Mouse (Mus musculus) ovary, adult 18-20 months (tissue): ENCODE measurements at regions not wholly inside any gene's neighbourhood (a gene's known extent, or its start where the extent isn't known, plus 50 kb on each side); places are given as distances from the start of the nearest gene placed in this dataset.
"Not testable (repeated sequence)": the region's sequence is repeated elsewhere in the genome, so short reads cannot be mapped to it uniquely, and the experiment has no call there.

ENCODE experiments used
- DNase-seq: peaks from one replicate; pipeline ENCODE4 v3.0.0; 2022; ENCODE audit warnings: low spot score, mixed read lengths

DNA sequence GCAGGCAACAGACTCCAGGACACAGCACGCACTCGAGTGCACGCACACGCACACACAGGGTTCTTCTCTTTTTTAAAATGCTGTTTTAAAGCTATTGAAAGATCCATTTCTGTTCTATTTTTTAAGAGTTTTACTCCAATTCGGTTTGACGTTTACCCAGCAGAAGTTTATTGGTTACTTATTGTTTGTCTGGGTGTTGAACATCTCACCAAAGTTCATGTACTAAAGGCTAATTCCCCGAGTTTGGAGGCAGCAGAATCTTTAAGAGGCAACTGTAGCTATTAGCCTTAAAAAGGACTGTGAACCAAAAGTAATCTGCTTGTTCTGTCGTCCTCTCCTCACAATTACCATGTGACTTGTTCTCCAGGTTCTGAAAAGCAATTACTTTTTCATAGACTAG lies 263.0 kb upstream of the Nfia start:
- no peak for DNase-seq

DNA sequence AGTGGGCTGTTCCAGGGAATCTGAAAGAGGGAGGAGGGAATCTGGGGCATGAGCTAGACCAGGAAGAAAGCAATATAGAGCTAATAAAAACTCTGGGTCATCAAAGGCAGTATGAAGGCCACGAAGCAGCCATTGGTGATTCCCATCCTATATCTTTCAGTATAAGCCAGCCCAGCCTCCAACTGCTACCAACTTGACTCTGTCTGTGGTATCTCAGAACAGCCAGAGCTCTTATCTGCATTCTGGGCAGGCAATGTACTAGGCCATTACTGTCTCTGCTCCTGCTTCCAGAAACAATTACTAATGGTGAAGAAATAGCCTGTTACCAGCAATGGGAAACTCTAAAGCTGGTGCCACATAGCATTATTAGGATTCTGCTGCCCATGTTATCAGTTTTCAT lies 266.8 kb upstream of the Nfia start:
- no peak for DNase-seq

DNA sequence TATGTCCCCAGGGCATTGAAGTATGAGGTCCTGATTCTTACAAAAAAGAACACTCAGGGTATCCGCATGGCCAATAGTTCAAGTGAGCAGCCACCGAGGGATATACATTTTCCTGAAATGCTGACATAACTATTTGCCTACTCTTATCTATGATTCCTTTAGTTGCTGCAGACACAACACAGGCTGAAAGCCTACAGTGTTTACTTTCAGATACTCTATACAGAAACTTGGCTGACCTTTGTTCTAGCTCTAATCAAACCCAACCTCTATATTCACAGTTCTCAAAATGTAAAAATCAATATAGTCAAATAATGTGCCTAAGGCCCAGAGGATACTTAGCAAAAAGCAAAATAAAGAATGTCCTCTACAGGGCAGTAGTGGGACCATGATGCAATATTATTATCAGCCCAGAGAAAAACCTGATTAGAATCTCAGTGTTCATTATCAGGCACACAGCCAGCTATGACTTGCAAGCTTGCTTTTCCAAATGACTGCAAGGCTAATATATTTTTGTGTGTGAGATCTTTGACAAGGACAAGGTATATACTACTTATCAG lies 281.2 kb upstream of the Nfia start:
- no peak for DNase-seq

DNA sequence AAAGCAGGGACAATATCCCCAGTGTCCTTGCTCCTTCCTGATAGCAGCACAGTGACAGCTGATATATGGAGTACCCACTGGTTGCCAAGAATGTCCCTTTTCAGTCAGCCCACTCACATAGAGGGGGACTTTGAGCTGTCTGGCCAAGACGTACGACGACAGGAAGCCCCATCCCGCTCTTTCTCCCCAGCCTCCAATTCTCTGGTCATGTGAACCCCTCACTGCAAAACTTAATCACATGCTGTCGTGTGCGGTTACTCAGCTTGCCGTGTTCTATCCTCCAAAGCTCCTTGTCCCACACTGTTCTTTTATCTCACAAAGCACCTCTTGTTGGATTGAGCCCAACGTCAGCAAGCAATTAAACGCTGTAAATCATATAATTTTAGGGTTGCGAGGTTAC lies 286.2 kb upstream of the Nfia start:
- no peak for DNase-seq

DNA sequence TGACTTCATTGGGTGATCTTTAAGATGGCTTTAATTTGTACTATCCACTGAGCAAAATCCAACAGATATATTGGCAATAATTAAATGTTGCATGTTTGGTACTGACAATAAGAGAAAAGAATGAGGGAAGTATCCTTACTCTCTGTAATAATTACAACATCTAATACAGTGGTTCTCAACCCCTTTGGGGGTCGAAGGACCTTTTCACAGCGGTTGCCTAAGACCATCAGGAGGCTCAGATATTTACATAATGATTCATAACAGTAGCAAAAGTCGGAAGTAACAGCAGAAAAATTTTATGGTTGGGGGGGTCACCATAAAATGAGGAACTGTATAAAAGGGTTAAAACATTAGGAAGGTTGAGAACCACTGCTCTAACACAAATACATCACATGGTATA lies 287.3 kb upstream of the Nfia start:
- no peak for DNase-seq

DNA sequence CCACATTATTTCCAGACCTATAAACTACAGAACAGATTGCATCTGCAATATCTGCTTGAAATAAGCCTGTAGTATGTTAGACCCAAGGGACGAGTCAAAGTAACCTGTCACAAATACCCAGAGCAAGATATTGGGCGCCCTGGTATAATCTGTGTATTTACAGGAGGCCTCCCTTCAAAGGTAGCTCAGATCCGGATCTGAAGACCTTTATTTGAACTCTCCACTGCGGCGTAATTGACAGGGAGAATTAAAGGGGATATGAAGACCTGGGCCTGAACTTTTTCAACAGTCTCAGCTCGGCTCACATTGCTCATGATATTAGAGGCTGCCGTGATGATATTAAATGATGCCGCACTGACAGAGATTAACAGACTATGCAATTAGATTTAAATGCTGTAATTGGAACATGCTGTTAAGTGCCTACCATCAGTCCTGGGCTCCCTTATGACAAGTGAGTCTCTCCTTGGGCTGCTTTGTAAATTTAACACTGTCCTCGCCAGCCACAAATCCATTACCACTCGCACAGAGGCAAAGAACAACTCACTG lies 289.8 kb upstream of the Nfia start:
- DNase-seq: no peak

DNA sequence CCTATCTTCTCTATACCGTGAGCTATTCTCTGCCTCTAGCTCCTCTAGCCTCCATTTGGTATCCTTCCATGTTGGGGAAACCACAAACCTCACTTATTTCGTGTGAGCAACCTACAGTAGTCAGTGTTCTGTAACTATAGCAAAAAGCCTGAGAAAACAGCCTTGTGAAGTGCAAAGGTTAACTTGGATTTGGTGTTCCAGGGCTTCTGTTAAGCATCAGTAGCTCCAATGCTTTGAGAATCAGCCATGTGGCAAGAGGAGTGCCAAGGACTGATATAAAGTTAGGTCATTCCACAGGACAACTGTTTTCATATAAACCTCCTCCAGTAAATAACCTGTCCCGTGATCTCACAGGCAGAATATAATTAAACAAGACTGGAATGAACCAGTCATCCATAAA lies 290.7 kb upstream of the Nfia start:
- DNase-seq: no peak

DNA sequence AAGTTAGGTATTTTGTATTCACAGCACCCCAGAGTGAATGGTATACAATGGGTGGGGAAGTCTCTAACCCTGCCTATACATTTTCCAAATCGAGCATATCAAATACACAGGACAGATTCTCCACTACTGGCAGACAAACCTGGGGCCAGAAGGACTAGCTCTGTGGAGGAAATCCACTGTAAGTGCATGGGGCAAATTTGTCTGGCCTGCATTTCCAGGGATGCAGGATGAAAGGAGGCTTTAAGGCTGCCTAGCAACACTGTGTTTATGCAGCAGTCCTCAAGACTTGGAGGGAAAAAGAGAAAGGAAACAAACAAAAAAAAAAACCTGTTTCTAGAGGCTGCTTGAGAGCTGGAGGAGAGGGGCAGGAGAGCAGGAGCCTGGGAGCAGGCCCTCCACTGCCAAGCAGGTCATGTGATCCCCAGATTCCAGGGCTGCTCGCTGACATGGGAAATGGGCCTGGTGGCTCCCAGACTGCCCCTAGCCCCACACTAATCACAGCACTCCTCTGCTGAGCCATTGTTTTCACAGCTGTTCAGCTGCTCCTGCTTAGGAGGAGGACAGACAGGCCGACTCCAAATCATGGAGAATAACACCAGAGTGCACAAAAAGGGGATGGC lies 293.7 kb upstream of the Gm10192 start:
- DNase-seq: peak; percentile 30

DNA sequence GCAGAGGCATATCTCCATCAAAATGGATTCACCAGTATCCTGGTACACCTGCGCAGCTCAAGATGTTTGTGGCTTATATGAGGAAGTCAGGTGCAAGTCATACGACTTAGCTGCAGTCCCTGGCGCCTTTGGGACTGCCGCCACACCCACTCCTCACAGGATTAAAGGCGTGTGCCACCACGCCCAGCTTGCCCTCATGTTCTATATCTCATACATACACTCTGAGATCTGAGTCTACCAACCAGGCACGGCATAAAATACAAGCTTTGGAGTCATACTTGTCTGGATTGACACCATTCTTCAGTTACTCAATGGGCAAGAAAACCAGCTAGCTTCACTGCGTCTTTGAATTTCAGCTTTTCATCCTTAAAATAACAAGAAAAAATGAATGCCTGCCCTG lies 290.5 kb upstream of the Gm10192 start:
- not testable (repeated sequence) for DNase-seq

DNA sequence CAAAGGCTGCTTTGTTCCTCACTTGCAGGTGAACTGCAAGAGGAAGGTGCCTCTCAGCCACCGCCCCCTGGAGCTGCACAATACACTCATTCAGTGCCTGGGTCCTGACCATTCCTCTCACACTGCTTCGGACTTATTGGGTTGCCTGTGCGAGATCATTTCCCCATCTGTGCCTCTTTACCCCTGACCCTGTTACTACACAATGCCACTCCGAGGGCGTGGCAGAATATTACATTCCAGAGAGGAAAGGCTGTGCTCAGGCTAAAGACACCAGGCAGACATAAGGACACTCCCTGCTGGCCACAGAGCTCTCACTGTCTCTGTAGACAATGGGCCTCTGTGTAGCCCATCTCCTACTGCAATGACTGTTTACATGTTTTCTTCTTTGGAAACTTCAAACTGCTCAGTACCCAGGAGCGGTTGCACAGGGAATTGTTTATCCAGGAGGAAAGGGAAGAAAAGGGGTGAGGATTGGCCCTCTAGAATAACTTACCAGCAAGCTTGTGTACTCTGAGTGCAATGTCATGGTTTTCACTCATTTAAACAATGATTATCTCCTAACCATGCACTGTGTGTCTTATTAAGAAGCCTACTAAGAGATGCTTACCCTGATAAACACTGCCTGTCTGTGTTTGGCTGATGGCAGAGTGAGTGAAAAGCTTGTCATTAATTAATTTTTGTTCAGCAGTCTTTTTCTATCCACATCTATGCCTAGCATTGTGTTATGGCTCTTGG lies 283.1 kb upstream of the Gm10192 start:
- DNase-seq: no peak

DNA sequence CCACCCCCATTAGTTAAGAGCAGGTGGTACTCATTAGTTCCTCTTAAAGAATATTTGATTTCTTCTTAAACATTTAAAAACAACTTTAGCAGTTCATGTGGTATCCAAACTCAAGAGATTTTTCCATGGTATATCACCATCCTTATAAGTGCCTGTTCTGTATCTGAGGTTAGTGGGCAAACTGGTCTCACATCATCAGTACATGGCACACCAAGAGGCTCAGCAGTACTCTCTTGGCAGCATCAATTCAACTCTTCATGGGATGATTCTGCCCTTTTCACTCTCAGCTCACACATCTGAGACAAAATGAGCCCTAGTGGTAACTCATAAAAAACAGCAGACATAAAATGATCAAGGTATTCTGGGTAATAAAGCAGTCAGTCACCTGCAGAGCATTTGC lies 282.6 kb upstream of the Gm10192 start:
- no peak for DNase-seq

DNA sequence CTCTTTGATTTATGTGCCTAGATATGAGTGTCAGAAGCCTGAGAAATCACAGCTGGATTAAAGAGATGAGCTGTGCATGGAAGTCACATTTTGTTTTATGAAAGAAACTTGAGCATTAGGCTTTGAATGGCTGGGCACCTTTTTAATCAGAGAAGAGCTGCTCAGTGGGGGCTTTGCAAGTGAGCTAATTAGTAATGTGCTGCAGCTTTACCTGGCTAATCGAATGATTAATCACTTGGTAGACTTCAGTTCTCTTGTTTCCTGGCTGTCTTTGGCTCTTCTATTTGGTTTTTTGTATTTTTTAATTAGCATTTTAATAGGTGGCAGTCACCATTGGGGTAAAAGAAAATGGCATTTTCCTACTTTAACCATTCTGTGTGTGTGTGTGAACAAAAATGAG lies 278.2 kb upstream of the Gm10192 start:
- no peak for DNase-seq

DNA sequence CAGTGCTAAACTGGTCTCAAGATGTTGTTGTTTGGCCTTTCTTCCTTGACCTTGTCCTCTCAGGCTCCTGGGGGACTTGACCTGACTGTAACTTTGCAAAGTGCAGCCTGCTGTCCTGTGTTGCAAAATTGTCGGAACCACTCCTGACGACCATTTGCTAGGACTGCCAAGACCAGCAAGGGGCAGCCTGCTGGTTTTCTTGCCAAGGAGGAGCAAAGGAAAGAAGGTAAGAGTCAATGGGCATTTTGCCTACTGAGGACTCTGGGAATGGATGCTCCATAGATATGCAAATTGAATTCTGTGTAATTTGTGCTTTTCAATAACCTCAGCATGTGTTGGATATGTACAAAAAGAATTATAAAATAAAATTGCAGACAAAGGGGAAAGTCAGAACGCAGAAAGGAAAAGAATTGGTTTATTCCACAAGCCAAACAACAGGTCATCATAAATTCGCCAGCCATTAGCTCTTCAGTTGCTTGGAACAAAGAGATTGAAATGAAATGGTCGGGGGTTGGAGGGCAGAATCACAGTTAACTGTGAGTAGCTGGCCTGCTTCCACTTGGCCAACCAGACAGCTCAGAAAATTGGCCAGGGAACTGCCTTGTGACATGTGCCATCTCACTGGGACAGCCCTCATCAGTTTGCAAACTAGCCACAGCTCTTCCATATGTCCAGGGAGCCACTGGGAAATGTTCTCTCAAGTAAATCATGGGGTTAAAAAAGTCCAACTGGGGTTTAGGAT lies 256.5 kb upstream of the Gm10192 start:
- no peak for DNase-seq

DNA sequence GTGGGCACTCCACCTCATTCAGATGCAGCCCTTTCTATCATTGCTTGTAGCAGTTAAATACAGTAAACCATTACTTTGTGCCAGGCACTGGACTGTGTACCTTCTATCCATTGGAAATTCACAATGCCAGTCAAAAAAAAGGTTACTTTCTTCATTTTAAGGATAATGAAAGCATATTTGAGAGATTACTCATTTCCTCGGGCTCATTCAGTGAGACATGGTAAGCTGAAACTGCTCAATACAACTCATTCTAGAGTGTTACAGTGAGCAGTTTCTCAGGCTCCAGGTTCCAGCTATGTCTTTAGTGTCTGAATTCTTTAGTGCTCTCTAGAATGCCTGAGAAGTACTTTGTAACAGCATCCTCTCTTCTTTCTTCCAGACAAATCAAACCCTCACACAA lies 249.7 kb upstream of the Gm10192 start:
- no peak for DNase-seq

DNA sequence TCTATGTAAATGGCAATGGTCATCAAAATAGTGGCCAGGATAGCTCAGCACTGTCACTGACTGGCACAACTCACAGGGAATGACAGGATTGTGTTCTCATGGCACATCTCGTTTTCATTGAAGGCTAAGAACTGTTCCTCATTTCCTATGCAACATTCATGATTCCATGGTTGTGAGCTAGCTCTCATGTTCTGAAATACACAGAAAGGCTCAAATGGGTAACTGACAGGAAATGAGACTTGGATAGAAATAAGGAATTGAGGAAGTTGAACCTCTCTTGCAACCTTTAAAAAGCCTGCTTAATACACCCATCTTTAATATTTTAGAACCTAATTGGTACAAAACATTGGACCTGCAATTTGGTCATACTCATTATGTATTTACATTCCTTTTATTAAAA lies 249.1 kb upstream of the Gm10192 start:
- DNase-seq: no peak

DNA sequence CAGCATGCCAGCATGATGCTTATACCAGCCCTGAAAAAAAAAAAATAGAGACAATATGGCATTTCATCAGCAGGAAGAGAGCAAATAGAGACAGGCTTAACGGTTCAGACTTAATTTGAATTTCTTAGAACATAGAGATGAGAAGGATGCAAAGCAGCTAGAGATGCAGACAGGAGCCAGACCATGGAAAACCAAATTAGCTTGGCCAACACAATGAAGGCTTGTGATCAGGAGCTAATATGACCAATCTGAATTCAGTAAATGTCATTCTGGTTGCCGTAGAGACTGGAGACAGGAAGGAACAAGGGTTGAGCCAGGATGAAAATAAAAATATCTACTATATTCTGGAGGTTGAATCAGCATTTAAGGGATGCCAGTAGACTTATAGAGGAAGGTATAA lies 248.3 kb upstream of the Gm10192 start:
- no peak for DNase-seq

DNA sequence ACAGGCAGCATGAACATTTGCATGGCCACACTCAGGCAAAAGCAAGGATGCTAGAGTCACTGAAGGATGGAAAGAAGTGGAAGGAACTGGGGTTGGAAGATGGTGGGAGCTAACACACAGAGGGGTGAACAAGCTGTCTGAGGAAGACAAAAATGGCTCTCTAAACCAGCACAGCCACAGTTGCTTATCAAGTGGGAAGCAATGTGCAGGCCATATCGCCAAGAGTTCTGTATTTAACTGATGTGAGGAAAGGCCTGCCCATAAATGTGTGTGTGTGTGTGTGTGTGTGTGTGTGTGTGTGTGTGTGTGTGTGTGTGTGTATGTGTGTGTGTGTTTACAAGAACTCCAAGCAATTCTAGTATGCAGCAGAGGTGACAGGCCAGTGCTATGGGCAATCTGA lies 236.9 kb upstream of the Gm10192 start:
- no peak for DNase-seq

DNA sequence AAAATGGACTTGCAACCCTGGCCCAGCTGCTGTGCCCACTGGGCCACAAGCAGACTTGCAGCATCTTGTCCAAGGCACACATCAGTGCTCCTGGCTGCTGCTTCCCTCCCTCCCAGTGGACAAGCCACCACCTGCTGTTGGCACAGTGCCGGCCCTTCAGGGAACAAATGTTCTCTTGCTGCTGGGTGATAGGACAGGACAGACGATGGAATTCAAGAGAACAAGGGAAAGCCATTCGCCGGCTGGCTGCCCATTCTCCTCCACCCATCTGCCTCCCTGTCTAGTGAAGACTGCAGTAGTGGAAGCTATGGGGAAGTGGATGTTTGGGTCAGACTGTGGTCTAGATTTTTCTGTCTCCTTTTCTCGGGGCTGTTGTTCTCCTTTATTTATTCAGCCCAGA lies 235.7 kb upstream of the Gm10192 start:
- DNase-seq: peak; percentile 5

DNA sequence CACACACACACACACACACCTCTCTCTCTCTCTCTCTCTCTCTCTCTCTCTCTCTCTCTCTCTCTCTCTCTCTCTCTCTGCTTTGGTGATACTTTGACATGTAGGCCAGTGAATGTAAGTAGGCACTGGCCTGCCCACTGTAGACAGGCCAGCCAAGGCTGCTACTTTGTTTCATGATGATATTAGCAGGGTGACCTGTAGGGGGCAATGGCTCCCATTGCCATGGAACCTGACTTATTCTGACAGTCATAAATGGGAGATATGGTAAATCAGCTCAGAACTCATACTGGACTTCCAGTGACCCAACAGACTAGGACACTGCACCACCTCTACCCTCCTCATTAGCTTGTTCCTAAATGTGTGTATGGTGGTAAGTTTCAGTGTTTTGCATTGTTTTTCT lies 235.0 kb upstream of the Gm10192 start:
- DNase-seq: no peak

DNA sequence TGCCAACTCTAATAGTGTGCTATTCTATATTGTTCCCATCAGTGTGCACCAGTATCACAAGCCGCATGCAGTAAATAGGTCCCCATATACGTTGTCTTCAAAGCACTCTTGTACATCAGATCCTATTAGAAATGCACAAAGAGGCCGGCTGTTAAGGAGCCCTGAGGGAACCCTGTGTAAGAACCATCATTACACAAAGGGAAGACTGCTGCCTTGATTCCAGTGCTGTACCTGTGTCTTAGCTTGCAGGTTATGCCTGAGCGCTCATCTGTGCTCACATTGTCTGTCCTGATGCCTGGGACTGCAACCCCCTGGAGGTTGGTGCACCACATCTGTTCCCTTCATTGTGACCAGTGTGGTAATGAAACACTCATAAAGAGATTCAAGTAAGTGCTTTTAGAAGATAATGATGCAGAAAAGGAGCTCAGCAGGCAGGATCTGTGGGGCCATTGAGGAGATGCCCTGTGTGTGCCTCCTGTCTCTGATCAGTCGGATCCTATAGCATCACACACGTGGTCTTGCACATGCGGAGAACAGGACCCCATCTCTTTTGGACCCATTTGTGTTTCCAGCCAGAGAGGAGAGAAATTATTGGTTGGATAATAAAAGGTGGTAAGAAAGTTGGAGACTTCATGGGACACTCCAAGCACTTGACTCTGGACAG lies 225.8 kb upstream of the Gm10192 start:
- no peak for DNase-seq

DNA sequence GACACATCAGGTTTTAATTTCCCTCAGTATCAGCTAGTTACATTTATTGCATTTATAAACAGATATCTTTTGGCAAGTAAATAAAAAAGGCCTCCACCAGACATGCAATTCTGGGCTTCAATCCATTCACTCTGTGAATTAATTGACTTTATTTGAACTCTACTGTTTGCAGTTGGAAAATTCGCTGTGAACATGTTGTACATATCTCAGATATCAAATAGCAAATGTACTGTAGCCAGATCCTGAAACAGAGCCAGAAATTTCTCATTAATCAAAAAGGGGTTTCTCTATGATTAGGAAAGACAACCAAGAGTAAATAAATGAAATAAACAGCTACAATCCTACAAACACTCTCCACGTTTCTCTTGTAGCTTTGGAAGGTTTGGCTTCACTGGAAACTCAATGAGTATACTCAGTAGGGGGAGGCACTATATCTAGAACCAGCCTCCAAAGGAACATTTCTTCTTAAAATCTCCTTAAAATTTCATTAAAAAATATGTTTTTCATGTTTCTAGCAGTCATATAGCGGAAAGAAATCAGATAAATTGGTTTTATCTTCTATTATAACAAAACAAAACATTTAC lies 211.8 kb upstream of the Gm10192 start:
- DNase-seq: no peak

DNA sequence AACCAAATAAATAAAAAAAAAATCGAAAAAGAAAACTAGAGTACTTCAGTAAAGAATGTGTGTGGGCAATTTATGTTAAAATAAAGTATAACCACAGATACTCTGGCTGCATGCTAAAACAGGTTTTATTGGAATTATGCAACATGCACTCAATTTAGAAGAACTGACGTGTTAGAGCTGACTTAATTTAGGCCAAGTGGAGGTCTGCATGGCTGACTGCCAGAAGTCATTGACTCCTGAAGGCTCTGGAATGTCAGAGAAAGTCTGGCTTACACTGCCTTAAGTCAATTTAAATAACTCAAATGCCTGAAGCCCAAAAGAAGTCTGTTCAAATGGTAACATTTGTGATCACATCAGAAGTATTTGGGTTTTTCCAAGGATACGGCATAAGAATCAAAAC lies 198.1 kb upstream of the Gm10192 start:
- no peak for DNase-seq
